8 mouse cellular contexts compared by ENCODE assay signal in genomic region chr11:48852624-48853473, GRCm38 (mm10). TPM values are rescaled to one million over a fixed set of nuclear protein-coding genes. Genes with fewer than 3 reads are reported as not detected.
DNase-seq lines count a peak whose midpoint lies in the region; ATAC-seq and TF ChIP-seq lines count a peak whose summit lies in the region.

No protein-coding gene starts in this region.

- peaks cover 5% of the 10 kb centered on the region; the same call in 1 of the 2 replicates for H3K4me1 ChIP-seq in lung, postnatal 0 days (ENCODE audit: insufficient read depth, low read depth, low read length)
- H3K4me1 ChIP-seq in limb, embryonic 11.5 days (ENCODE audit: control insufficient read depth, insufficient read depth, low read length), result 0 out of 2 replicates have a peak, but pooled peaks cover 4% of the 10 kb centered on the region
- peaks cover 3% of the 10 kb centered on the region for H3K4me1 ChIP-seq in olfactory bulb, adult 2 months (ENCODE audit: control insufficient read depth, insufficient read depth, low read length)

- peak overlapping the region; percentile 59 for H3K4me2 ChIP-seq in lung, postnatal 0 days (replicated peaks; ENCODE audit: low read depth, low read length)
- H3K4me2 ChIP-seq in limb, embryonic 11.5 days (ENCODE audit: low read depth, severe bottlenecking), result peak overlapping the region; percentile 92

- no peak for TF ChIP-seq POLR2A in olfactory bulb, adult 2 months (IDR thresholded peaks at IDR 0.05; ENCODE audit: insufficient read depth, low read depth, low read length)

- no peaks in the 10 kb centered on the region for H3K9me3 ChIP-seq in lung, postnatal 0 days (ENCODE audit: low read length)
- no peaks in the 10 kb centered on the region for H3K9me3 ChIP-seq in limb, embryonic 11.5 days (ENCODE audit: control insufficient read depth, low read length)

- H3K4me3 ChIP-seq in lung, postnatal 0 days (ENCODE audit: low read depth, low read length), result peak overlapping the region; percentile 48
- peak overlapping the region; percentile 56 for H3K4me3 ChIP-seq in limb, embryonic 11.5 days (ENCODE audit: low read depth, low read length)
- peak overlapping the region; percentile 62 for H3K4me3 ChIP-seq in olfactory bulb, adult 2 months (ENCODE audit: insufficient read depth, low read depth, low read length)

- WGBS in lung, postnatal 0 days, result 10% methylated on average over 23 of the region's 23 CpGs
- 8% methylated on average over 23 of the region's 23 CpGs for WGBS in limb, embryonic 11.5 days
- WGBS in olfactory bulb, adult 2 months, result 6% methylated on average over 23 of the region's 23 CpGs

- H3K27me3 ChIP-seq in lung, postnatal 0 days (replicated peaks; ENCODE audit: insufficient read depth, low read length), result no peaks in the 10 kb centered on the region
- H3K27me3 ChIP-seq in limb, embryonic 11.5 days (ENCODE audit: control insufficient read depth, insufficient read depth, low read length), result no peaks in the 10 kb centered on the region

- H3K36me3 ChIP-seq in lung, postnatal 0 days (ENCODE audit: insufficient read depth, low read length), result no peaks in the 10 kb centered on the region
- no peaks in the 10 kb centered on the region for H3K36me3 ChIP-seq in limb, embryonic 11.5 days (ENCODE audit: control insufficient read depth, insufficient read depth, low read length)

- peak overlapping the region; percentile 24; the same call in 1 of the 2 replicates for H3K9ac ChIP-seq in lung, postnatal 0 days (replicated peaks; ENCODE audit: low read depth)
- H3K9ac ChIP-seq in limb, embryonic 11.5 days (ENCODE audit: low read length), result peak overlapping the region; percentile 43

- DNase-seq in cerebellum, postnatal 36 days, result no peak
- no peak for DNase-seq in lung, postnatal 0 days (ENCODE audit: low spot score)
- no peak for DNase-seq in lung, postnatal 36 days
- DNase-seq in limb, embryonic 11.5 days (ENCODE audit: low spot score), result no peak
- DNase-seq in urinary bladder, adult 2 months (ENCODE audit: low spot score), result no peak
- no peak for DNase-seq in adrenal gland, adult (ENCODE audit: inconsistent age in 2 of 2, low spot score in 1 of 2)

- peak; percentile 41 for ATAC-seq in cerebellum, adult (ENCODE audit: insufficient number of reproducible peaks, low FRiP score, low TSS enrichment)
- no peak for ATAC-seq in lung, postnatal 0 days
- no peak for ATAC-seq in limb, embryonic 11.5 days (ENCODE audit: insufficient number of reproducible peaks, low FRiP score, low TSS enrichment, low read depth)

- no peak for TF ChIP-seq CTCF in lung, postnatal 0 days (IDR thresholded peaks at IDR 0.05)
- TF ChIP-seq CTCF in olfactory bulb, adult 2 months (IDR thresholded peaks at IDR 0.05; ENCODE audit: insufficient read depth, low read depth, low read length), result no peak

- TF ChIP-seq EP300 in lung, postnatal 0 days (IDR thresholded peaks at IDR 0.05), result no peak

- H3K27ac ChIP-seq in lung, postnatal 0 days (ENCODE audit: low read length), result no peak overlapping the region
- no peak overlapping the region for H3K27ac ChIP-seq in limb, embryonic 11.5 days (replicated peaks; ENCODE audit: low read depth, low read length)
- H3K27ac ChIP-seq in olfactory bulb, adult 2 months (ENCODE audit: insufficient read depth, low read depth, low read length), result peak overlapping the region; percentile 81

RNA-seq across cellular contexts. Expression of gene Irgm1, which starts 18.6 kb away (rescaled TPM):
- 20.2 and 26.4 TPM in 2 replicates for polyA plus RNA-seq in lung, postnatal 0 days (2015; fragmentation: Nextera tagmentation; extraction: Ambion mirVana)
- 1.1 and 1.7 TPM in 2 replicates for polyA plus RNA-seq in limb, embryonic 11.5 days (2014; fragmentation: Nextera tagmentation; extraction: Ambion mirVana)
- polyA plus RNA-seq in olfactory bulb, adult 2 months (2012; ENCODE audit: insufficient read depth, insufficient read length, low replicate concordance, missing spikeins), result 204 TPM in 1 of 2 replicates, not detected in the other
- 30.5 and 54.8 TPM in 2 replicates for polyA plus RNA-seq in urinary bladder, adult 2 months (2012; rRNA removed)

RNA-seq across cellular contexts. Expression of gene Gm12184, which starts 26.4 kb away (rescaled TPM):
- polyA plus RNA-seq in lung, postnatal 0 days (2015; fragmentation: Nextera tagmentation; extraction: Ambion mirVana), result 4.4 and 5.5 TPM in 2 replicates
- polyA plus RNA-seq in limb, embryonic 11.5 days (2014; fragmentation: Nextera tagmentation; extraction: Ambion mirVana), result 9.4 and 13.5 TPM in 2 replicates
- polyA plus RNA-seq in olfactory bulb, adult 2 months (2012; ENCODE audit: insufficient read depth, insufficient read length, low replicate concordance, missing spikeins), result not detected in 2 replicates
- 20.8 and 23.2 TPM in 2 replicates for polyA plus RNA-seq in urinary bladder, adult 2 months (2012; rRNA removed)

RNA-seq across cellular contexts. Expression of gene Trim7, which starts 26.9 kb away (rescaled TPM):
- 1.2 and 1.6 TPM in 2 replicates for polyA plus RNA-seq in lung, postnatal 0 days (2015; fragmentation: Nextera tagmentation; extraction: Ambion mirVana)
- 0.25 and 0.41 TPM in 2 replicates for polyA plus RNA-seq in limb, embryonic 11.5 days (2014; fragmentation: Nextera tagmentation; extraction: Ambion mirVana)
- polyA plus RNA-seq in olfactory bulb, adult 2 months (2012; ENCODE audit: insufficient read depth, insufficient read length, low replicate concordance, missing spikeins), result not detected in 2 replicates
- polyA plus RNA-seq in urinary bladder, adult 2 months (2012; rRNA removed), result 14.9 and 16.1 TPM in 2 replicates

RNA-seq across cellular contexts. Expression of gene Trim41, which starts 35.7 kb away (rescaled TPM):
- polyA plus RNA-seq in lung, postnatal 0 days (2015; fragmentation: Nextera tagmentation; extraction: Ambion mirVana), result 4.3 and 5.1 TPM in 2 replicates
- polyA plus RNA-seq in limb, embryonic 11.5 days (2014; fragmentation: Nextera tagmentation; extraction: Ambion mirVana), result 5.7 TPM in 2 replicates
- polyA plus RNA-seq in olfactory bulb, adult 2 months (2012; ENCODE audit: insufficient read depth, insufficient read length, low replicate concordance, missing spikeins), result not detected in 2 replicates
- polyA plus RNA-seq in urinary bladder, adult 2 months (2012; rRNA removed), result 34.8 and 37.5 TPM in 2 replicates

RNA-seq across cellular contexts. Expression of gene Gm5431, which starts 49.2 kb away (rescaled TPM):
- polyA plus RNA-seq in lung, postnatal 0 days (2015; fragmentation: Nextera tagmentation; extraction: Ambion mirVana), result 0.37 and 0.57 TPM in 2 replicates
- 0.34 TPM in 1 of 2 replicates, not detected in the other for polyA plus RNA-seq in limb, embryonic 11.5 days (2014; fragmentation: Nextera tagmentation; extraction: Ambion mirVana)
- polyA plus RNA-seq in olfactory bulb, adult 2 months (2012; ENCODE audit: insufficient read depth, insufficient read length, low replicate concordance, missing spikeins), result not detected in 2 replicates
- 0.98 and 1.6 TPM in 2 replicates for polyA plus RNA-seq in urinary bladder, adult 2 months (2012; rRNA removed)
